Mouse (Mus musculus) adrenal gland, postnatal 36 days (tissue): ENCODE data around the gene Ssbp3. TPM values are rescaled to one million over a fixed set of nuclear protein-coding genes. Genes with fewer than 3 reads are reported as not detected.

Source experiments
- DNase-seq, 2 experiments: peaks; one replicate each; pipeline ENCODE4 v3.0.0; 2021; ENCODE audit warnings: mixed read lengths in 1 of 2
- total RNA-seq, 2 experiments: library from RNA; stranded (reverse); gene quantifications; 2 replicates each; pipeline ENCODE4 v1.2.3; 2021

Ssbp3 gene
- total RNA-seq, 2 experiments from 2014 or later = 71.2 to 85.4 TPM

DNA sequence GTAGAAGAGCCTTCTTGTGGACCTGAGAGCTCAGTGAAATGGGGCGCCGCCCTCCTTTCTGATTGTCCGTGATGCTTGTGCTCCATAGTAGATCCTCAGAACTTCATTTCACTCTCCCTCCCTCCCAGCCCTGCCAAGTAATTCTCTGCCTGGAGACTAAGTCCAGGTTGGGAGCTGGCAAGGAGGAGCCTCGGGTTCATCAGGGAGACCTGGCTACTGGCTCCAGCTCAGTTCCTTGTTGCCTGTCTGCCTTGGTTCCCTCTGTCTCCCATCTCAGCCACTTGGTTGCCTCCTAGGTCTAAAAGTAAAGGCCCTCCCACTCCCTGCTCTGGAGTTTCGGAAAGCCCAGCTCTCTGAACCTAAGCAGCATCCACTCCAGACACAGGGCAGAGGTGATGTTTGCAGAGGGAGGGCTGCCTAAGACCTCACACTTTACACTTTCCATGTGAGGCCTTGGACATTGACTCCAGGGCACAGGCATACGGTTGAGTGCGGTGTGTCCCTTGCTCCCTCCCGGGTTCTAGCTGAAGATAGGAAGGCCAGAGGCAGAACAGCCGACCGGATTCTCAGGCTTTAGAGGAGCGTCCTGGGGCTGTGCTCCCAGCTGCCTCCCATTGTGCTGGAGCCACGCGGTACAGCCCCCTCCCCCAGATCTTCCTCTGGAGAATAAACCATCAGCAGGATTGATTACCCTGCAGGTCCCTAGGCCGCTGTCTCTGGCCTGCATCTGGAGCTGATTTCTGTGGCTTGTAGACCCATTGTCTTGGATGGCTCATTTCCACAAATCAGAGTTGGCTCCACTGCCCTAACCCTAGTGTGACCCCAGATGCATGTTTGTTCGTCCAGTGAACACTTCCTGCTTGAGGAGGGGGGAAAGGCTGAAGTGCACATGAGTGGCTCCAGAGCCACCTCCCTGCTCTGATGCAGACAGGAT lies 75.7 kb downstream of the Ssbp3 start:
- DNase-seq = no peak

DNA sequence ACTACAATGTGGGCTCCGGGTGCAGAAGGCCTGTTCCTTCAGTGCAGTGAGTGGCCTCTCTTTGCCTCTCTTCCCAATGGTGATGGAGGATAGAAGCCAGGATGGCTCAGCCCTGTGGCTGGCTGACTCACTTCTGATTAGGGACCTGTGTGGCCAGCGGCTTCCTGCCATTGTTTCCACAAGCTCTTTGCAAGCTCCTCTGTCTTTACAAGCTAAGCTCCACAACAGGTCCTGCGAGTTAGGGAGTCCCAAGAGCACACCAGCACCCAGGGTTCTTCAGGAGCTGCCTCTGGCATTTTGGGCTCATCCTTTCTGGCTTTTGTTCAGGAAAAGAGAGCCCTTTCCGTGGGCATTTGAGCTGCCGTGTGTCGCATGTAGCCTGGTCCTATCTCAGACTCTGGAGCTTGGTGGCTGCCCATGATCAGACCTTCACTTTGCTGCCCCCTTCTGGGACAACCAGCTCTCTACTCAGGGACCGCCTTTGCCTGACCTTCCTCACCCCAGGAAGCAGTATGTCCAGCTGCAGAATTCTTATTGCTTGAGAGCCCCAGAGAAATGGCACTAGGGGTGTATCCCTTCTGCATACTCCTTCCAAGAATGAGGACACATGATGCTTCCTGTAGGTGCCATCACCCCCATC lies 77.3 kb downstream of the Ssbp3 start:
- DNase-seq = peak; percentile 86 to 93

DNA sequence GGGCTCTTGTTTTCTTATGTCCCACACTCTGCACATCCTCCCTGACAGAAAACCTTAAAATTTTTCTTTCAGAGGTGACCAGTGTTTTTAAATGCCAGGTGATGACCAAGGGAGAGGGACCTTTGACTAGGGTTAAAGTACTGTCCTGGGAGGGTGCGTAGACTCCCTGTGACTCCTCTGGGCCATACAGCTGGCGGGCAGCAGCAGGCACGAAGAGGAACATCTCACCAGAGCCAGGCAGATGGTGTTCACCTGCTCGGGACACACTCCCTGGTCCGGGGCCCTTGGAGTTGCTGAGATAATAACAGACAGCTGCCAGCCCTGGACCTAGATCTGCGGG lies 78.4 kb downstream of the Ssbp3 start:
- DNase-seq = no peak

DNA sequence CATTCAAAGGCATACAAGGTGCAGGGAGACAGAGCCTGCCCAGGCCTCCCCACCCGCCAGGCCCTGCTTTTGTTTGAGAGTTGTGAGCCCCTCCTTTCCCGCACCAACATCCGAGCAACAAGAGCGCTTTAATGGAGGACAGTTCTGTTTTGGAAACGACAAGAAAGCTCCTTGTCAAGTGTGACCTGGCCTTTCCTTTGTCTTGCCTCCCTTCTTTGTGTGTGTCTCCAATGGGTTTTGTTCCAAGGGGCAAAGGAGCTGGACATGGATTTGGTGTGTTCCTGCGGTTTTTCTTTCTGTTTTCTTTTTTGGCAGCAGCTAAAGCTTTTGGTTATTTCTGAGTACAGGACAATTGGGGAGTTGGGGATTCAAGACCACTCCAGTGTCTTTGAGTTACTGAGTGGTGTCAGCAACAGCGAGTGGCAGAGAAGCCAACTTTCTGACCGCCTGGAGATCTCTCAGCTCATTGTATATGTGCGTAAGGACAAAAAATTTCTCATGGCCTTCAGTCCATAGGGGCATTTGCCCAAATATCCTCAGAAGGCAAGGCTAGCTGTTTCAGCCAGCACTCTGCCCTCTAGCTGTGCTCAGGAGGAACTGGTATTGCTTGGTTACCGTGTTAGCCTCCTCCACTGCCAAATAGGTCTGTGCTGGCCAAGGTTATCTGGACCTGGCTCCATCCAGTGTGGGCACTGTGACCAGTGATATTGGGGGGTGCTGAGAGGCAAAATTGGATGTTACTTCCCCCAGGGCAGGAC lies 78.9 kb downstream of the Ssbp3 start:
- DNase-seq = peak; percentile 42 to 49

DNA sequence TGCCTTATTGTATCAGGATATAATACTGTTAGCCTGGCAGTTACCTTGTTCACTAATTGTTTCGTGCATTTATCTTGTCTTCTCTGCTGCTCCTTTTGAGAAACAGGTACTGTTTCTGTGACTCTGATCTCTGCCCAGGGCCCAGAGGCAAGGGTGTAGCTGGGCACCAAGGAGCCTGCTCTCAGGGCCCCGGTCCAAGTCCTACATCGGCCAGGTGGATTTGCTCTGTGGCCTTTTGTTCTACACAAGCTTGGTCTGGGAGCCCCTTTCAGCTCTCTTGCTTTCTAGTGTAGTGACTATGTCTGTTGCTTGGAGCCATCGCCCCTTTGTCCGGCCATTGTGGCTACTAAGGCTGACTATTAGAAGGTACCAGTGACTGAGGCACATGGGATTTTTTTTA lies 82.6 kb downstream of the Ssbp3 start:
- DNase-seq = no peak

DNA sequence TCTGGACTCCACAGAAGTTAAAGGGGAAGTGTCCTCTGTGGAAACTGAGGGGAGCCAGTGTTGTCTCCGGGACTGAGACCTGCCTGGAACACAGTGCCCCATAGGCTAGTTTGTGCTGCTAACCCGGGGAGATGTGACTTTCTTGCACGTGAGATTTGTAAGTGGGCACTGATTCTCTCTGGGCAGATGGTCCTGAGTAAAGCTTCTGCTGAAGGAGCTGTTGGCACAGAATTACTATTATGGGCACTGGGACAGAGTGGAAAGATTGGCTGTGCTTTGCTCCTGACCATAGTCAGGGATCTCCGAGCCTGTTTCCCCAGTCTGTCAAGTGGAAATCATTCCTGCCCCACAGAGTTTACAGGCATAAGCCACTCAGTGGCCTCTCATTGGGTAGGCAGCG lies 83.8 kb downstream of the Ssbp3 start:
- DNase-seq = no peak

DNA sequence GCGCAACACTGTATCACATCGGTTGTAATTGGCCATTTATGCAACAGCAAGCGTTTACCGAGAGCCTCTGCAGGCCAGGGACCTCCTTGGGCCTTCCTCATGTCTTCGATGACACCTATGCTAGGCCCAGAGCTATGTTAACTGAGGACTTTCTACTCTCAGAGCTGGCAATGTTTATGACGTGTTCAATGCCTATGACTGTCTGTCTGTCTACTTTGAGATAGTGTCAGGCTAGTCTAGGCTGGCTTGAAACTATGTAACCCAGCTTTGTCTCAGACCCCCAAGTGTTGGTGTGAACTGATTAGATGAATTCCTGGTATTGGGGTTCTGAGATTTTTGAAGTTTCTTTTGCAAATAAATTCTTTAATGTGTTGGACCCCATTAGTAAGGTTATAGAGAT lies 84.6 kb downstream of the Ssbp3 start:
- no peak for DNase-seq

DNA sequence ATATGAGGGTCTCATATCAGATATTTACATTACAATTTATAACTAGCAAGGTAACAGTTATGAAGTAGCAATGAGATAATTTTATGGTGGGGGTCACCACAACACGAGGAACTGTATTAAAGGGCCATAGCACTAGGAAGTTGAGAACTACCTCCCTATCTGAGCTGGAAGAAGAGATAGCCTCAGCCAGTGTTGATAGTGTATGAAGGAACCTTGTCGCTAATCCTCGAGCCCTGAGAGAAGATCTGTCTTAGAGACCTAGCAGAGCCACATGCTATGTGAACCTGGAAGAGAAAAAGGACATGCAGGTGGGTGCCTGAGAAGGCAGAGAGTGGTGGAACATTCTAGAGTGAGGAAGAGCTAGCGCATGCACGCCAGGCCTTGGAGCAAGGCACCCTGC lies 85.0 kb downstream of the Ssbp3 start:
- DNase-seq = no peak

DNA sequence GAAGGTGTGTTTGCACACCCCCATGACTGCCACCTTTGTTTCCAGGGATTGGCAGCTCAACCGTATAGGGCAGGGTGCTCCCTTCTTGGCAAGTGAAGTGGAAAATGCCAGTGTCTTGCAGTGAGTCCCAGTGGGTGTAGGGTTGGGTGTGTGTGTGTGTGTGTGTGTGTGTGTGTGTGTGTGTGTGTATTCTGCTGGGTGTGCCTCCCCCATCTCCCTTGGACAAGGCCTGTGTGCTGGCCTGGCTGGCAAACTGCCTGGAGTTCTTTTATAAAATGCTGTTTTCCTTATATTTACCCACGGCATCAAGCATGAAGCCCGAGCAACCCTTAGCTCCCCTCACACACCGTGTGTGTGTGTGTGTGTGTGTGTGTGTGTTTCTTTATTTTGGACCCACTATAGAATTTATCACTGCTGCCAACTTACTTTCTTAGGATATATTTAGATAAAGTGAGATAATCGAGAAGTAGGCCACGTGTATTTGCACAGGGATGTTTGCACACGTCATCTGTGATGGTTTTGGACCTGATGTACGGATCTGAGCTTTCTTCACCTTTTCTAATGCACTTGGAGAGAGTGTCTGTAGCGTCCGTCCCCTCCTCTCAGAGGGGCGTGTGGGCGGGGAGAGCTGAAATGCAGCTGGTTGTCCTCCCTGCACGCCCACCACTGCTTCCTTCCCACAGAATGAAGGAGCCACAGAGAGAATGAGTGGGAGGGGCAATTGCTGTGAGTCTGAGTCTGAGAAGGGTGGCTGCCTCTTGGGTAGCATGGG lies 86.0 kb downstream of the Ssbp3 start:
- DNase-seq = no peak

DNA sequence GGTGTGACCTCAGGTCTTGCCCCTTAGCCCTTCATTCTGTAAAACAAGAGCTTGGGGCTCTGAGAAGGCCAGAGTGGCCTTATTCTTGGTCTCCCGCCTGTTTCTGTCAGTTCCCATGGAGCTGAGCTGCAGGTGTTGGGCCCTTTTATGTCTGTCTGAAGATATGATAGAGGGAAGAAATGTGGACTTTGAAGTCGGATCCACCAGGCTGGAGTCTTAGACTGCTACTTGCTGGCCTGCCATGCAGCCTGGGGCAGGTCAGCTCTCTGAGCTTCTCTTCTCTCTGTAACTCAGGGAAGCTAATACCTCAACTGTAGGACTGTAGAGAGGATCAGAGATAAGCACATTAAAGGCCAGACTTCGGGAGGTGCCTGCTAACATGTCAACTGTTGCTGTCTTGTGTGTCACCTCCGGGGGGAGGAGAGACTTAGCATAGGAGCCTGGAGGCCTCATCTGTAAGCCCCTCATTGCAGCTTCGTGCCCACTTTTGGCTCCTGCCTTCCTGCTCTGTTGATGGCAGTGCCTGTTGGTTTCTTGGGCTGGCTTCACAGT lies 90.8 kb downstream of the Ssbp3 start:
- no peak for DNase-seq

DNA sequence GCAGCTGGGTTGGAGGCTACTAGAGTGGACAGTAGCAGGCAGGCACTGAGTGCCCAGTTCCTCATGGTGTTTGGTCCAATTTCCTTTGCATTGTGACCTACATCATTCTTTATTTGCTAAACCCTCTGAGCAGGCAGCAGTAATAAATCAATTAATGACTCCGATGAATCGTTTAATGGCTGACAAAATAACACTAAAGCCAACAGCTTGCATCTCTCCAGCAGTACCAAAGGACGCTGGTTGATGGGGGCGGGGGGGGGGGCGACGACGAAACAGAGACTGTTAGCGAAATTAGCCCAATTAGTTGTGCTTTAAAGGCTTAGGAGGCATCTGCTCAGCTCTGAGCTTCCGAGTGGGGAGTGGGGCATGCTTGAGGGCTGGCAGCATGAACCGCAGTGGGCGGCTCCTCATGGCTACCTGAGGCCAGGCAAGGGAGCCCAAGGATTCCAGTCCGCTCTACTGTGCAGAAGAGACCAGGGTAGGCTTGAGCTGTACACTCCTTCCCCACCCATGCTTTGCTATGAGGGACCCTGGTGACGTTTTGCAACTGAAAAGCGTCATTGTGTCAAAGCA lies 91.5 kb downstream of the Ssbp3 start:
- DNase-seq = no peak

DNA sequence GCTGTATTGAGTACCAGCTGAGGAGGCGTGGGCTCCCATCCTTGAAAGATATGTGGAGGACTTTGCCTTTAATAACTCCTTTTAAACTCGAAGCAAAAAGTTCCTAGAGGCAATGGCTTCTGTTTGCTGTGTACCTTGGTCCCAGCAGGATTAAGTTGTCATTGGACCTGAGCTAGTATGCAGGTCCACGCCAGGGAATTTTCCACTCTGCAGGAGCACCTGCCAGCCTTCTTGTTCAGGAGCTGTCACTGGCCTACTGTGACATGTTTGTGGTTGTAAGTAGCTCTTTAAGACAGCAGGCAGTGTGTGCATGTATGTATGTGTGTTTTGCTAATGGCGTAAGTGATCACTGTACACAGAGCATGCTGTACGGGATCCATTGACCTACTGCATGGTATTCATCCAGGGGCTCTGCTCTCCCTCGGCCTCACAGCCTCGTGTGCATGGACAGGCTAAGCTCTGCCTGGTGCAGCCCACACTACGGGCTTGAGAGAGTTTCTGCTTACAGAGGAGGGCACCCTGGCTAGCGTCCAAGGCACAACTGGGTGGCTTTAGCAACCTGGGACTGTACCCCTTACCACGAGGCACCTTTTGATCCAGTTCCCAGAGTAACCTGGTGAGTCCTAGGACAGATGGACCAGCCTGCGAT lies 92.1 kb downstream of the Ssbp3 start:
- no peak for DNase-seq

DNA sequence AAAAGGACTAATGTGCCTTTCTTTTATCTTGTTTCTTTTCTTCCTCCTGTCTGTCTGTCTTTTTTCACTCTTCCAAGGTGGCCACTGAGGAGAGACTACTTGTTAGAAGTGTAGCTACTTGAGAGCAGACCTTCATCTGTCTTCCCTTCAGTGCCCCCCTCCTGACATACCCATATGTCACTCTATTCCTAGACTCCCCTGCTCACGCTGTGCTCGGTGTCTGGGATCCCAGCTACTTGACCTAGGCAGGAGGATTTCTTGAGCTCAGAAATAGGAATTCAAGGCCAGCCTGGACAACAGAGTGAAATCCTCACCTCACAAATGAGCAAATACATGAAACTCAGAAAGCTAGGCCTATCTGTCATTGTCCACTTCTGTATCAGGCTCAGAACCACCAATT lies 92.7 kb downstream of the Ssbp3 start:
- no peak for DNase-seq

DNA sequence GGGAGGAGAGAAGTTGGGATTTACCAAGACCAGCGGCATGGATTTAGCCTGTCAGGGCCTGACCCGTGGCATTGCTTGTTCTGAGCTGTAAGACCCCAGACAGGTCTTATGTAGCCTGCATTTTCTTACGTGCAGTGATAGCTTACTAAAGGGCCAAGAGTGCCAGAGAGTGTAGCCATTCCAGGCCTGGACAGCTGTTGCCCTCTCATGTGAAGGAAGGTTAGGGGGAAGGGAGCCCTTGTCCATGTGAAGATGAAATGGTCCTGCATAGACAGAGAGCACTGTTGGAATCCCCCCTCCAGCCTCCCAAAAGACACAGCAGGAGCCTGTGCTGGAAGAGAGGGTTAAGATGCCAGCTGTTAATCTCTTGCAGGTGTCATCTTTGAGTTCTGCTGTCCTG lies 93.3 kb downstream of the Ssbp3 start:
- DNase-seq = no peak

DNA sequence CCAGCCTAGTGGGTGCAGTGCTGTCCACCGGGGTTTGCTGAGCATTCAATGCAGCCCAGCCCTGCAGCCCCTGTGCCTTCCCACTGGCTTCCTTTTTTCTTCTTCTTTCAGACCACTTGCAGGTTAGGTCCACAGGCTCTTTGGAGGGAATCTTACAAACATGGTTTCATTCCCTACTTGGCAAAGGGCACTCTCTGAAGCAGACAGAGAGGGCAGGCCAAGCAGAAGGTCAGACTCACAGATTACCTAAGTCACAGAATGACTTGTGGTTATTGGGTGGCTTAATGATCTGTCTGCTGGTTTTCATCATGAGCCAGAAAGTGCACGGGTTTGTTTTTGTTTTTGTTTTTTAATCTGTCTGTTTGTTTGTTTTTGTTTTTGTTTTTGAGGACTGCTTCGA lies 93.8 kb downstream of the Ssbp3 start:
- DNase-seq = no peak

DNA sequence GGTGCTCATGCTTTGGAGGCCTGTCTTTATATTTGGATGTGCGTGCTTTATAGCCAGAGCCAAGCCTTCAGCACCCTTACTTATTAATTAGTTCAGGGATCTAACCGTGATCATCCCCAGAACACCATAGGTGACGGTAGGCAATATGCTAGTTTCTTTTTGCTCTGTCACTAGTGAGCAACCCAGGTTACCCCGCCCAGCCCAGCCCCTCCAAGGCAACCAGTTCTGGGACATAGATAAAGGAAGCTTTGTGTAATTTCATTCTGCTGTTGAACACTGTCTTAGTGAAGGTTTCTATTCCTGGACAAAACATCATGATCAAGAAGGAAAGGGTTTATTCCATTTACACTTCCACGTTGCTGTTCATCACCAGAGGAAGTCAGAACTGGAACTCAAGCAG lies 94.7 kb downstream of the Ssbp3 start:
- no peak for DNase-seq

DNA sequence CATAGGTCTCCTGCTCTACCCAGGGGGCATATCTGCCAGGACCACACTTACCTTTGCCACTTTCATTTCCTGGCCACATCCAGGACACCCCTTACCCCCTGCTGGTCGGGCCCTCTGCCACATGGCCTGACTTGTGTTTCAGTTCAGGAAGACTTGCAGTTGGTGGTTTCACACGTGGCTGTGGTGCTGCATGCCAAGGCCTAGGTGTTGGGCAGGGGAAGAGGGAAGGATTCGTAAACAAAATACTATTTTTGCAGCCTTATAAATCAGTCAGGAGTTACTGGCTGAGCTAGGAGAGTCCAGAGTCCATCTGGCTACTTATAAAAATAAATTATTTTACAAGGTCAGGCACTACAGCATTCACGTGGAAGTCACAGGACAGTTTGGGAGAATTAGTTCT lies 95.7 kb downstream of the Ssbp3 start:
- no peak for DNase-seq

DNA sequence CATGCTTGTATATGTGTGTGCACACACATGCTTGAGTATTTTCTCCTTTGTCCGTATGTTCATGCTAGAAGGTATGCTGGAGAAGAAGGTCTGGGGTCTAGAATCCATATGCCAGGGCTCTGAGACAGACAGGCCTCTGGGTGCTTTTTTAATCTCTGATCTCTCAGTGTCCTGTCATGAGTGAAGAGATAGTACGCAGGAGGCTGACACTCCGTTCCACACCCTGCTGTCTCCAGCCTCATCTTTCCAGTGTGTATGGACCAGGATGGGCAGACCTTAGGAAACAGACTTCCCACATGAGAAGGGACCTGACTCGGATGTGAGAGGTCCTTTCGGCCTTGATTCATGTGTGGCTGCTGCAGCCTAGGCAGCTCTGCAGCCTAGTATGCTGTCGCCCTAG lies 96.3 kb downstream of the Ssbp3 start:
- no peak for DNase-seq

DNA sequence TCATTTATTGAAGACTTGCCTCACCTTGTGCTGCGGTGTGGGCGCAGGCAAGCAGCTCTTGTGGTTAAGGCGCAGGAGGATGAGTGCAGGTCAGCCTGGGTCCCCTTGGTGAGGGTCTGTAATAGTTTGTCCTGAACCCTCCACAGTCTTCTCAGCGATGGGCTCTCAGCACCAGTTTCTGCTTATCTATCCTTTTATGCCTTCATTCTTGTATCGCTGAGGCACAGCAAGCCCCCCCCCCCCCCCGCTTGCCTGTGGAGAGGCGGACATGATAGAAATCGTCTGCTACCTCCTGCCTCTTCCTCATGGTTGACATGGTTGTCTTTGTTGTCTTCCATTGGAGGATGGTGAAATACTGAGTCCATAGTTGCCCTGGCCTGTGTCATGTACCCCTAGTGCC lies 96.9 kb downstream of the Ssbp3 start:
- no peak for DNase-seq

DNA sequence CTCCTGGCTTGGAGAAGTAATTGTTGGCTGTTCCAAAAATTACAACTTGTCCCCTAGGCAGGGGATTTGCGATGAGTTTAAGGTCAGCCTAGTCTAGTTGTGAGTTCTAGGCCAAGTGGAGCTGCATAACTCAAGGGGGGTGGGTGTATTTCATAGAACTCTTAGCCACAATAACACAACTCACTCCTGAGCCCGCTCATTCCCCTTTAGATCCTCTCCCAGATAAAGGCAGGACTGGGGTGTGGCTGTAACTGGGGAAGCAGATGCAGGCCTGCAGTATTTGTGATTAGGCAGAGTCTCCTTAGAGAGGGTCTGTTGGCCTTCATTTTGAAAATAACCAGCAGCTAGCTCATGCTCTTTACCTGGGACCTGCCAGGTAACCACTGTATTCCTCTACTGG lies 97.7 kb downstream of the Ssbp3 start:
- DNase-seq = no peak

DNA sequence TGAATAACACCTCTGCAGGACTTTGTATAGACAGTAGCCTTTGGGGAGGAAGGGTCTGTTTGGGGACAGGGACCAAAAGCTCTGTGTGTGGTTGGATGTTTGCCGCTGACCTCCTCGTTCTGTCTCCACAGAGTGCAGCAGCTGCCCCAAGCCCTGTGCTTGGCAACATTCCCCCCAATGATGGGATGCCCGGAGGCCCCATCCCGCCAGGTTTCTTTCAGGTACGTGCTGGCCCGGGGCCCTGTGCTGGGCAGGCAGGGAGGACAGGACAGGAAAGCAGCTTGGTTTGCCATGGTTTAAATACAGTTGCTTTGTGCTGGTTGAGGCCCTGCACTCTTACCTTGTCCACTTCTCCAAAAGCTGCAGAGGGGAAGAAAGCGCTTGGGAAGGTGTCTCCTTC lies 99.0 kb downstream of the Ssbp3 start:
- no peak for DNase-seq
